Comparison of ENCODE assay signal across 10 mouse cellular contexts in the genomic region with DNA sequence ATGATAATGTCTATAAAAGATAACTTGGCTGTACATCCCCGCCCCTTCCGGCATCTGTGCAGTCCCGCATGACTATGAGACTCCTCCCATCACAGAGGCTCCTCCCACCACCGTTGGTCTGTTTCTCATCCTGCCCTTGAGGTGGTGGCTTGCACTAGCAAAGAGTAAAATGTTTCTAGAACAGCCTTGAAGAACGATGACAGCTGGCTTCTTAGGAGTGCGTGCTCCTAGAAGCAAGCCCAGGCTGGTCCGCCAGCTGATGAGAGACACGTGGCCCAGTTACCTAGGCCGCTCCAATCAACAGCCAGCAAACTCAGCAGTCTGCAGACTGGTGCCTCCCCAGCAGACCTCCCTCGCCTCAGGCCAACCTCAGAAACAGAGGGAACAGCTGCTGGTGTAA. TPM values are rescaled to one million over a fixed set of nuclear protein-coding genes. Genes with fewer than 3 reads are reported as not detected.
DNase-seq lines count a peak whose midpoint lies in the region; ATAC-seq lines count a peak whose summit lies in the region.
"Had no signal": no experiment of that assay in that cellular context is flagged by ENCODE, and none has a peak within 500 bp of the region (broad histone marks: within the 10 kb centered on the region; RNA-seq: fewer than 3 reads in every experiment).

No protein-coding gene starts in this region.

- 38% methylated on average over 10 of the region's 10 CpGs for WGBS in kidney, embryonic 14.5 days
- WGBS in limb, embryonic 13.5 days, result 25% methylated on average over 10 of the region's 10 CpGs

- H3K4me1 ChIP-seq in kidney, embryonic 14.5 days (ENCODE audit: control insufficient read depth, insufficient read depth, low read length), result no peaks in the 10 kb centered on the region
- 0 out of 2 replicates have a peak, but pooled peaks cover 3% of the 10 kb centered on the region for H3K4me1 ChIP-seq in limb, embryonic 13.5 days

- H3K4me3 ChIP-seq in kidney, embryonic 14.5 days (ENCODE audit: low read length), result no peak overlapping the region
- H3K4me3 ChIP-seq in limb, embryonic 13.5 days, result no peak overlapping the region

- no peak overlapping the region for H3K27ac ChIP-seq in kidney, embryonic 14.5 days (ENCODE audit: low read depth, low read length)
- no peak overlapping the region for H3K27ac ChIP-seq in limb, embryonic 13.5 days

- H3K9ac ChIP-seq in kidney, embryonic 14.5 days (ENCODE audit: low read depth, low read length), result no peak overlapping the region
- H3K9ac ChIP-seq in limb, embryonic 13.5 days, result no peak overlapping the region
- H3K9ac ChIP-seq: forebrain, postnatal 0 days had no signal

- no peak for DNase-seq in kidney, postnatal 36 days
- DNase-seq in ZHBTc4 (ENCODE audit: low read depth, low spot score), result peak; percentile 89
- DNase-seq in MN1 (ENCODE audit: low spot score), result no peak
- no peak for DNase-seq in layer of hippocampus, postnatal 36 days
- DNase-seq: adrenal gland, adult 8-10 months; forebrain, postnatal 0 days had no signal

- ATAC-seq in kidney, embryonic 14.5 days (ENCODE audit: low FRiP score, low TSS enrichment), result peak; percentile 36; the same call in 1 of the 2 replicates
- peak; percentile 50 for ATAC-seq in CD4-positive, CD25-positive, alpha-beta regulatory T cell, adult 4 months
- ATAC-seq in limb, embryonic 13.5 days (ENCODE audit: low FRiP score, low read depth), result peak; percentile 75
- ATAC-seq in monocyte, adult 5-6 weeks (replicated peaks; ENCODE audit: insufficient number of reproducible peaks, low FRiP score, low TSS enrichment, poor library complexity, severe bottlenecking), result no peak
- ATAC-seq: forebrain, postnatal 0 days had no signal

- H3K9me3 ChIP-seq in kidney, embryonic 14.5 days (ENCODE audit: control insufficient read depth, low read length), result no peaks in the 10 kb centered on the region
- H3K9me3 ChIP-seq in limb, embryonic 13.5 days, result no peaks in the 10 kb centered on the region

- H3K27me3 ChIP-seq in kidney, embryonic 14.5 days (ENCODE audit: control insufficient read depth, insufficient read depth, low read length), result 0 out of 2 replicates have a peak, but pooled peaks cover 2% of the 10 kb centered on the region
- H3K27me3 ChIP-seq in limb, embryonic 13.5 days, result no peaks in the 10 kb centered on the region

- no peaks in the 10 kb centered on the region for H3K36me3 ChIP-seq in kidney, embryonic 14.5 days (ENCODE audit: control insufficient read depth, insufficient read depth, low read length)
- no peaks in the 10 kb centered on the region for H3K36me3 ChIP-seq in limb, embryonic 13.5 days

- H3K4me2 ChIP-seq in kidney, embryonic 14.5 days (replicated peaks; ENCODE audit: low read depth, low read length), result no peak overlapping the region
- 0 out of 2 replicates have a peak overlapping the region, but pooled peaks have one; percentile 9 for H3K4me2 ChIP-seq in limb, embryonic 13.5 days (replicated peaks)

RNA-seq across cellular contexts. Expression of gene Dynll2, which starts 21.1 kb away (rescaled TPM):
- polyA plus RNA-seq in kidney, embryonic 14.5 days (2014; fragmentation: Nextera tagmentation; extraction: Ambion mirVana), result 18.7 and 23.6 TPM in 2 replicates
- 1 to 10 TPM; 4.0 to 4.6 TPM for polyA plus RNA-seq in CD4-positive, CD25-positive, alpha-beta regulatory T cell, adult 4 months (2017; shearing (Covaris generic))
- 16.7 and 18.9 TPM in 2 replicates for polyA plus RNA-seq in limb, embryonic 13.5 days (2015; fragmentation: Nextera tagmentation; extraction: Ambion mirVana)
- 10.6 to 15.0 TPM (median 12.3 TPM) in 3 replicates for total RNA-seq in monocyte, adult 5-6 weeks (2017)
- total RNA-seq in layer of hippocampus, postnatal 36 days (2021), result 100 to 1,000 TPM; 446 to 473 TPM

RNA-seq across cellular contexts. Expression of gene Olfr464, which starts 45.4 kb away (rescaled TPM):
- polyA plus RNA-seq in kidney, embryonic 14.5 days (2014; fragmentation: Nextera tagmentation; extraction: Ambion mirVana), result not detected in 2 replicates
- not detected for polyA plus RNA-seq in CD4-positive, CD25-positive, alpha-beta regulatory T cell, adult 4 months (2017; shearing (Covaris generic))
- not detected in 2 replicates for polyA plus RNA-seq in limb, embryonic 13.5 days (2015; fragmentation: Nextera tagmentation; extraction: Ambion mirVana)
- total RNA-seq in monocyte, adult 5-6 weeks (2017), result not detected in 3 replicates
- not detected for total RNA-seq in layer of hippocampus, postnatal 36 days (2021)
- total RNA-seq: adrenal gland, adult 8-10 months; forebrain, postnatal 0 days had no signal
